Mouse (Mus musculus): ENCODE data around the gene Frmd5.
A peak's percentile ranks its signal among the peaks of the same experiment; 100 is the strongest.
"Not testable (repeated sequence)": the region's sequence is repeated elsewhere in the genome, so short reads cannot be mapped to it uniquely, and the experiment has no call there.

Gene Frmd5

DNA sequence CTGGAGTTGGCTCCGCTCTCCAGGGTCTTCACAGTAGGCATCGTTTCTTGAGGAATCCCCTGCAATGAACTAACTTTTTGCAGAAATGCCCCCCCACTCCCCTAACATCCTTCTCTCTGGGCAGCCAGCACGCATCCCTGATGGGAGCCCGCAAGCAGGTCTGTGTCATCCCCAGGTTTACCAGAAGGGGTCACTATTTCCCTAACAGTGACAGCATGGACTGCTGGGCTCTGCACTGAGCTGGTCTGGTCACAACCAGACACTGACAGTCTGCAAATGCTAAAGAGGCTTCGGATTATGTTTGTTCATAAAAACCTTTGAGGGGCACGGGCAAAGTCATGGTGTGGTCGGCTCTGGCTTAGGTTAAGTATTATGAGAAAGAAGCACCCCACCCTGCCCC is 235.1 kb downstream of the Frmd5 start:
- peak; percentile 71 to 87 for DNase-seq (ENCODE audit: low spot score in 2 of 2)

DNA sequence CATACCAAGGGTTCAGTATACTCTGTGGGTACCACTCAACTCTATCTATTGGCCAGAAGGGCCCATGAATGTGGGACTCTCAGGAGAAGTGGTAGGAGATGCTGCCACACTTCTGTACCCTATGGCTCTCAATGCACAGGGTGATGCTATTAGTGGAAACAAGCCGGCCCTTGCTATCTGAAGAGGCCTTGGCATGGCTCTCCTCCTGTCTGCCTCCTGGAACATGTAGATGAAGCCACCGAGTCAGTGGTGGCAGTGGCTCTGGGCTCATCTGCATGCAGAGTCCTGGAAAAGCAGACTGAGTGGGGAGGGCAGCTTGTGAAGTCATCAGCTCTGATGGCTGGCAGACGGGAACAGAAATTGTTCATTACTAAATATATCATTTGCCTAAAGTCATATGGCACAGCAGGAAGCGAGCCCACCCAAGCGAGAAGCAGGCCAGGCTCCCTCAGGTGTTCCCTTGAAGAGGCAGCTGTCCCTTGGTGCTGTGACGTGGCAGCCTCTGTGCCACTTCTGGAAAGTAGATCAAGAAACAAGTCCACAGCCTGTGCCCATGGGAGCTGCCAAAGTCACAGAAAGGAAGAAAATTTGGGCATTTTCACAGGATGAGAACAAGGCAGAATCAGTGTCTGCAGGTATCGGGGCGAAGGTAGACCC is 235.8 kb downstream of the Frmd5 start:
- no peak for DNase-seq (ENCODE audit: low spot score in 2 of 2)

DNA sequence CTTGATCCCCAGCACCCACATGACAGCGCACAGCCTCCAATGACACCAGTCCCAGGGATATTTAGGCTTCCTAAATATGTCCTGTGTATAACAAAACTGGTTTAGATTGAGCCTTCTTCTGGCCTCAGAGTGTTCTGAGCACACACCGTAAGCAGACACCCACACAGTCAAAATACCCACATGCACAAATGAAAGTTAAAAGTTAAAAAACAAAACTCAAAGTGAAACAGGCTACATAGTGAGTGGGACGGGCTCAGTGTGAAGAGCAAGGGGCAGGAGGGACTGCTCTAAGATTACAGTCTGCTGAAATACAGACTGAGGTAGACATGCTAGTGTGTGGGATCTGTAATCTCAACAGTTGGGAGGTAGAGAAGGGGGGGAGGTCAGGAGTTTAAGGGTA is 236.8 kb downstream of the Frmd5 start:
- no peak for DNase-seq (ENCODE audit: low spot score in 2 of 2)

DNA sequence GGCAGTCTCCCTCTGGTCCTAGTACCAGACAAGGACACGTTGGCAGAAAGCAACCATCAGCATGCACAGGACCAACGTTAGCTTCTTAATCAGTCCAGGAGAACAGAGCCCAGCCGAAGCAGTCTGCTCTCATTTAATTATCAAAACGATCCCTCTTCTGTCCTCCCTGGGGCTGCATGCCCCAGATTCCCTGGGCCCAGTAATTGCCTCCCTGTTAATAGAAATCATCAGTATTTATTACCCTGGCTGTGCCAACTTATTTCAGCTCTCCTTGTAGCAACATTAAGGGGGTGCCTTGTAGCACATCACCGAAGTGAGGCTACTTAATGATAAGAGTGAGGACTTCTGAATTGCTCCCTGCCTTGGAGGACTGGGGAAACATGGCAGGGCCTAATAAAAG is 241.0 kb downstream of the Frmd5 start:
- DNase-seq (ENCODE audit: low spot score in 2 of 2) = no peak

DNA sequence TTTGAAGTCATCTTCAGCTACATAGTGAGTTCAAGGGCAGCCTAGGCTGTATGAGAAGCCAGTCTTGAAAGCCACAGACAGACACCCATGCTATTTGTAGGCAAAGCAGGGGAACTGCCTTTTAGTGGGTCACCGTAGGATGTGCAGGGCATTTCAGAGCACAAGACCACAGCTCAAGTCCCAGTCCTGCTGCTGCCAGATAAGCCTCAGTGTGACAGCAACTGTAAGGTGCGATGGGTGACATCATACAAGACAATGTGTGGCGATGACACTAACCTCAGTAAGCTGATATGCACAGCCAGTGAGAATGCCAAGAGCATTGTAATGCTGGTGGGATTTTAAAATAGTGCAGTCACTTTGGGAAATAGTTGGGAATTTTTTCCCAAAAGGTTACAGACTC is 243.8 kb downstream of the Frmd5 start:
- no peak for DNase-seq (ENCODE audit: low spot score in 2 of 2)

DNA sequence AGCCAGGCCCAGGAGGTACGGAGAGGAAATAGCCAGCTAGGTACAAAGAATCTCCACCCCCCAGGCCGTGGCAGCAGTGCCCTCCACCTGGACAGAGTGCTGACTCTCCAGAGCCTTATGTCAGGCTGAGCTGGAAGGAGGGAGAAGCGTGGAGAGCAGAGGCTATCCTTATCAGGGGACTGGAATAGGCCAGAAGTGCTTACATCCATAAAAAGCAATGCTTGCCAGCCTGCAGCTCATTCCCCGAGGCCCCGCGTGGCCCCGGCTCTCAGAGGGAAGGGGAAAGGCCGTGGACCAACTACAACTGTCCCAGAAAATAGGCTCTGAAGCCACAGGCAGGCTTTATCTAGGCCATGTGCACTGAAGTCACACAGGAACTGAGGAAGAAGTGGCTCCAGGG is 255.6 kb downstream of the Frmd5 start:
- DNase-seq (ENCODE audit: low spot score in 2 of 2) = no peak

DNA sequence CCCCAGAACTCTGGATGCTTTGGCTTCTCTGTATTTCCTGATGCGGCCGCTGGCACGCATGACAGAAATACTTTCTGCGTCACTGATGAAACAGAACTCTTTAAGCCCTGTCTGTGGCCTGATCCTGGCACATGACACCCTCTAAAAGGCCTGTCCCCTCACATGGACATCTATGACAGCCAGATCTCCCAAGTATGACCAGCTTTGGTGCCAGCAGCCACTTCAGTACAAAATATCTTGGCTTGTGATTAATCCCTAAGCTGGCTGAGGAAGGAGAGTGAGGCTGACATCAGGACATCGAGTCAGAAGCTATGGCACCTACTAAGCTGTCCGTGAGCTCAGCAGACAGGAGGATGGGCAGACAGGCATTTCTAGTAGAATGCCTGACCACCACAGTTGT is 257.3 kb downstream of the Frmd5 start:
- no peak for DNase-seq (ENCODE audit: low spot score in 2 of 2)

DNA sequence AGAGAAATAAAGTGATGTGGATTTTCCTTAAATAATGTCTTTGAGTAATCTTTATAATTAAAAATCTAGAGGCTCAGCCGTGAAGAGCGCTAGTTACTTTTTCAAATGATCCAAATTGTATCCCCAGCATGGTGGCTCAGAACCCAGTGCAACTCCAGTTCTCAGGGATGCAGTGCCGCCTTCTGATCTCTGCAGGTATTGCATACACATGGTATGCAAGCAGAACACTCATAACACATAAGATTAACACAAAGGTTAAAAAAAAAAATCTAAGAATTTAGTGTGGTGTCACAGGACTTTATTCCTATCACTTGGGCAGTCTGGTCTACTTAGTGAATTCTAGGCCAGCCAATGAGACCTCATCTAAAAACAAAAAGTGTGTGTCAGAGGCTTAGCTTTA is 262.1 kb downstream of the Frmd5 start:
- DNase-seq (ENCODE audit: low spot score in 2 of 2) = no peak

DNA sequence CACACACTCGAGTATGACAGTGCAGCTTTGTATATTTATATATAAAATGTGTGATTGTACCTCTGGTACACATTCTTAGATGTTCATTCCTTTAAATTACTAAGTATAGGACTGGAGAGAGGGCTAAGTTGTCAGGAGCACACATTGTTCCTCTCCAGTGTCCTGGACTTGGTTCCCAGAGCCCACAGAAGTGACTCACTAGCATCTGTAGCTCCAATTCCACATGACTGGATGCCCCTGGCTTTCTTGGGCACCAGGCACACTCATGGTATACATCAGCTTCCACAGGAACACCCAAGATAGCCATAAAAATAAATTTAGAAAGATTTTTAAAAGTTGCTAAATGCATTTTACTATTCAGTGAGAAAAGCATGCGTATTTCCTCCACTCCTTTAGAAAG is 281.8 kb downstream of the Frmd5 start:
- DNase-seq (ENCODE audit: low spot score in 2 of 2) = no peak

DNA sequence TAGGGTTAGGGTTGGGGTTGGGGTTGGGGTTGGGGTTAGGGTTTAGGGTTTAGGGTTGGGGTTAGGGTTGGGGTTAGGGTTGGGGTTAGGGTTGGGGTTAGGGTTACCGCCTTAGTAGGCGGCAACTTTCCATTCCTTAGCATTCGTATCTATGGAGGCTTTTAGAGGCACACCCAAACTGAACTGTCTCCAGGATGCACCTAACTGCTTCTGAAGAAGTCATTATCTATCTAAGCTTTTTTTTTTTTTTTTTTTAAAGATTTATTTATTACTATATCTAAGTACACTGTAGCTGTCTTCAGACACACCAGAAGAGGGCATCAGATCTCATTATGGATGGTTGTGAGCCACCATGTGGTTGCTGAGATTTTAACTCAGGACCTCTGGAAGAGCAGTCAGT is 284.1 kb downstream of the Frmd5 start:
- DNase-seq (ENCODE audit: low spot score in 2 of 2) = not testable (repeated sequence)

DNA sequence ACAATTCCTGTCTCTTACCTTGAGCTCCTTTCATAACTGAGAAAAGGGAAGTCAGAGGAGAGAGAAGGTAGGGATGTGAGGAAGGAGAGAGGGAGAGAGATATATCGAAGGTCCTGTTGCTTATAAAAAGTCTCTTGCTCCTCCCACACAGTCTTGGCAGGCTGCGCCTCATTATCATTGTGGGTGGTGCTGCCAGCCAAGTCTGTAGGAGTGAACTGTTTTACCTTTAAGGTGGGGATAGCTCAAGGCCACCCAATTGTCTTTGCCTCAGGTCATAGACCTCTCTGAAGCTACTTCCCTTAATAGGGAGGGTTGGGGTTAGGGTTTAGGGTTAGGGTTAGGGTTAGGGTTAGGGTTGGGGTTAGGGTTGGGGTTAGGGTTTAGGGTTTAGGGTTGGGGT is 284.9 kb downstream of the Frmd5 start:
- no peak for DNase-seq (ENCODE audit: low spot score in 2 of 2)

DNA sequence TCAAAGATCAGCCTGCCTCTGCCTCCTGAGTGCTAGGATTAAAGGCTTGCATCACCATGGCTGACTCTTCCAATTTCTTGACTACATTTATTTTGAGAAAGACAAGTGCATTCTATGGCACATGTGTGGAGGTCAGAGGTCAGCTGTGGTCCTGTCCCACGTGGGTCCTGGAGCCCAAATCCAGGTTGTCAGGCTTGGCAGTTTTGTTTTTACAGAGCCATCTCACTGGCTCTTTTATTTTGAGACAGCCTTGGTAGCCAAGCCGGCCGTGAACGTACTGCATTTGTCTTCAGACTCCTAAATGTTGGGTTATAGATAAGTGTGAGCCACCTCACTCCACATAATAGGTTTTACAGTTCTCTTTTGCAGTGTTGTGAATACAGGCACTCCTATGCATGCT is 288.2 kb downstream of the Frmd5 start:
- not testable (repeated sequence) for DNase-seq (ENCODE audit: low spot score in 2 of 2)

DNA sequence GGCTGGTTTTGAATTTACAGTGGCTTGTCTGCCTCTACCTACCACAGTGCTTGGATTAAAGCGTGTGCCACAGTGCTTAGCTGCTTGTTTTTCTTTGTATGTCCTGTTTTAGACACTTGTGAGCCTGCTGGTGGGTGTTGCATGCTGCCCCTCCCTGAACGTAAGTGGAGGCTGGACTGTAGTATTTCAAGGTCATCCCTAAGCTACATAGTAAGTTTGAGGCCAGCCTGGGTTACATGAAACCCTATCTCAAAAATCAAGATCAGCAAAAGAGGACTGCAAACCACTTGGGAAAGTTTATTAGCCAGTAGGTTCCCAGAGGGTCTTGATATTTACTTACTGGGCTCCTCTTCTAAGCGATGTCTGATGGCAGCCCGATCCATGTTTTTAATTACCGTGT is 288.8 kb downstream of the Frmd5 start:
- no peak for DNase-seq (ENCODE audit: low spot score in 2 of 2)

DNA sequence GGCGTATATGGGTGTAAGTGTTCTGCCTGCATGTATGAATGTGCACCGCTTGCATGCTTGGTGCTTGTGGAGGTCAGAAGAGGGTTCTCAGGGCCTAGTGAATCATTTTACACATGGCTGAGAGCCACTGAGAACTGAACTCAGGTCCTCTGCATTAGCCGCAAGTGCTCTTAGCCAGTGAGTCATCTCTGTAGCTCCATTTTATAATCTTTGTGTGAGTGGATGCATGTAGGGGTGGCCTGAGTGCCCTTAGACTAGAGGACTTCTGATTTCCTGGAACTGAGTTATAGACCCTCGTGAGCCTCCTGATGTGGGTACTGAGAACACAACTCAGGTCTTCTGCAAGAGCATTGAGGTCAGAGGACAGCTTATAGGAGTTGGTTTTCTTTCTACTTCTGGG is 292.7 kb downstream of the Frmd5 start:
- DNase-seq (ENCODE audit: low spot score in 2 of 2) = no peak

DNA sequence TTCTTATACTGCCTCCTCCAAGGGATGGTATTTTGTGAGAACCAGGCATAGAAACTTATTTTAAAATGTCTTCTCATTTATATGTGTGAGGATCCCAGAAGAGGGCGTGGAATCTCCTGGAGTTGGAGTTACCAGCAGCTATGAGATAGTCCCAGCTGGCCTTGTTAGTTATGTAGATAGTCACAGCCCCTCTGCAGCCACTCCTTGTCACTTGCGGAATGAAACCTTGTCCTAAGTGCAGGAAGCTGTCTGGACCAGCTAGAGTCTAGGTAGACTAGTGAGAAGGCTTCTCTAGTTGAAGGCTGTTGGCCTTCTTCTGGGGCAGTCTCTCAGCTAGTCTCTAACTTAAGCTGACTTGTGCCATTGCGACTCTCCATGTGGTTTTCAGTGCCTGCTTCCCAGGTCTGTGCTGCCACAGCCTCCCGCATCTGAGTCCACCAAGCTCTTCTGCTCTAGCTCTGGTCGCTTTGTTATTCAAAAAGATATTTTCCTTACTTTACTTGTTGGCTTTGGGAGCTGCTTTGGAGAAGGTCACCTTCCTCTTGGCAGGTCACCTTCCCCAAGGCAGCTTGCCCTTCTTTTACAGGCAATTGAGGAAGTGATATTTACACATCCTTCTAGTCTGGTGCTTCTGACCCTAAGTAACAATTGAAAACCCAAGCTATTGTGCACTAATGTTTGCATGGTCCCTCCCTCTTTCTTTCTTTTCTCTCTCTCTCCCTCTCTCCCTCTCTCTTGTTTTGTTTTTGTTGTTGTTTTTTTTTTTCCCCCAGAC is 293.7 kb downstream of the Frmd5 start:
- DNase-seq (ENCODE audit: low spot score in 2 of 2) = not testable (repeated sequence)

DNA sequence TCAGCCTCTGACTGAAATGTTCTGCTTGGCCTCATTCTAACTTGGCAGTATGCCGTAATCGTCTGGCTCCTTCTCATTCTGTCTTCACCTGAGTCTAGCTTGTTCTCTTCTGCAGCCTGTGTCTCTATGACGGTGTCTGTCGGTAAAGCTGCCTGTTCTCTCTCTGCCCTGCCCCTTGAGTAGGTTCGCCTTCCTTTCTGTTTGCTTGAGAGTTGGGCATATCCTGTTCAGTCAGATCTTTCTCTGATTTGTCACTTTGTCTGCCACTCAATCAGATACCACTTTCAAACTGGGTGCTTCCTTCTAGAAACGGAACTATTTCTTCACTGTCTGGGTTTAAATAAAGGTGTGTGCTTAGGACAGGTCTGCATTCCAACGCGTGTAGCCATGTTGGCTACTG is 295.5 kb downstream of the Frmd5 start:
- DNase-seq (ENCODE audit: low spot score in 2 of 2) = no peak

DNA sequence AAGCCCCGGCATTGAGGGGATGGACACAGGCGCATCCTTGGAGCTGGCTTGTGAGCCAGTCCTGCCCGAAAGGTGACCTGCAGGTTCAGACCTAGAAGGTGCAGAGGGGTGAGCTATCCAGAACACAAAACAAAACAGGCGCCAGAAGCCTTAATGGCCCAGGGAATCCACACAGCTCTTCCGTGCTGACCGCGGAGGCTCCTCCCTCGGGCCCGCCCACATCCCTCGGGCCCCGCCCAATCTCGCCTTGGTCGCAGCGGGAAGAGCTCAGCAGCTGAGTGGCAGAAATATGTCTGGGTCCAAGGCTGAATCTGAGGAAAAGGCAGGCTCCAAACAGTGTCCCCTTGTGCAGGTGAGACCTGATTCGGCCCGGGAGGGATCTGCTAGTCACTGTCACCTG is 297.3 kb downstream of the Frmd5 start:
- peak; percentile 72 to 83 for DNase-seq (ENCODE audit: low spot score in 2 of 2)

DNA sequence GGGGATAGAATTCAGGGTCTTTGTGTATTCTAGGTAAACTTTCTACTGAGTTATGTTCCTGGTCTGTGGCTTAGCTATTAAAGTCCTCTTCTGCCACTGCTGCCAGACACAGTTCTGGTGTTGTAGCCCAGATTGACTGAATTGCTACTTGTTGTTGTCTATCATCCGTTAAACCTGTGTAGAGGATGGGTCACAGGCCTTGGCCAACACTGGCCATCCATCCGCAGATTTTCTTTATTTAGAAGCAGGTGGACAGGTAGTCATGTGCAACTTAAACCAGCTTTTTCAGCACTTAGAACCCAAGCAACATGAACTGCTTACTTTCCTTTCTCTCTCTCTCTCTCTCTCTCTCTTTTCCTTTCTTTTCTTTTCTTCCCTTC is 298.9 kb downstream of the Frmd5 start:
- no peak for DNase-seq (ENCODE audit: low spot score in 2 of 2)

DNA sequence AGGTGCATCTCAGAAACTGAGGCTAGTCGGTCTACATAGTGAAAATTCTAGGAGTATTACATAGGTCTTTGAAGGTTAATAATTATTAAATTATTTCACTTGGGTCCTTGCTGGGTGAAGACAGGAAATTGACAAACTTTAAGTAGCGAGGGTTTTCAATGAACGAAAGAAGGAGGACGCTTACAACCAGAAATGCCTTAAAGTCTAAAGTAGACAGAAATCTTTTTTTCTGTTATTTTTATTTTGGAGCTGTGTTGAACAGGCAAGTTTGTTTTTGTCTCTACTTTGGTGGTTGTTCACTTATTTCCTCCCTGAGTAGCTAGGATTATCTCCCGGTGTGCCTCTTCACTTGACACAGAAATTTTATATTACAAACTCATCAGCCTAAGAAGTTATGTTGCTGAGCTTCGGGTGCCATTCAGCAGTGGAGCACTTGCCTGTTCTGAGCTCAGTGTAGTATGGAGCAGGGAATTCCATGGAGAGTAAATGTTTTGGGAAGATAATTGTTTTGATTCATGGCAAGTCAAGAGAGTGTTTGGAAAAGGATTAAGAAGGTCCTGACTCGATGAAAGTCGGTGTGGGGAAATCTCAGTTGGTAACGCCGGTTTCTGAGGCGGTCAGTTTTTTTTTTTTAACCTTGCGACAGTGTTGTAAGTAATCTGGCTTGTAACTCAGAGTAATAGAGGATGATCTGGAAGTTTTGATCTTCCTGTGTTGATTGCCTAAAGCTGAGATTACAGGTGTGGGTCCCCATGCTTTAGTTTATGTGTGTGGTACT is 299.5 kb downstream of the Frmd5 start:
- no peak for DNase-seq (ENCODE audit: low spot score in 2 of 2)

DNA sequence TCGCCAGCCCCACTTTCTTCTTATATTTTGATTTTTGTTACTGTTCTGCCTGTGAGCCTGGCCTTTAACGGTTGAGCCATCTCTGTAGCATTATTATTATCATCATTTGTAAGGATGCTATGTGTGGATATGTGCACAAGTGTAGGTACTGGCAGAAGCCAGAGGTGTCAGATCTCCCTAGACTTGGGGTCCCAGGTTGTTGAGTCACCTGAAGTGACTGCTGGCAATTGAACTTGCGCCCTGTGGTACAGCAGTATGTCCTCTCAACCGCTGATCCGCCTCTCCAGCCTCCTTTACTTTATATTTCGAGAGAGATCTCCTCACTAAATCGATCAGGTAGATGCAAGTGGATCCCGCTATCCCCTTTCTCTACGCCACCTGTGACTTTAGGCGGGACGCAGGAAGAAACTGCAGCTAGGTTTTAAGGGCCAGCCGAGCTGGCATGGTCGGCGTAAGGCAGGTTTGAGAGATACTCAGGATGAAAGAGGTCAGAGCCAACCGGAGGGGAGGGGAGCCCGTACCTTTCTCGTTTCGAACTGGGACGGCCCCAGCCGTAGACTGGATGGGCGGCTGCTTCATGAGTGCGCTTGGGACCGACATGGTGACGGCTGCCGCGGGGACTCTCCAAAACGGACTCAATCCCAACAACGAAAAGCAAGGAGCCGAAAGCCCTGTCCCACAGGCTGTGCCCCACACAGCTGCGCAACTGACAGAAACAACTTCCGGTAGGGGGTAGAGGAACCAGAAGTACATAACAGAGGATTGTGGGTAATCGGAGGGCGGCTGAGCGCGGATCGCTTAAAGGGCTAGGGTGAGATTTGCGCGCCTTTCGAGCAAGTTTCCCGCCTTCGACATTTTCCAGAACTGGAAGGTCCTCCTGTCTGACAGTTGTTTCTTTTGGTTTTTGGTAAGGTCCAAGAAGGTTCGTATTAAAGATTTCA is 300.7 kb downstream of the Frmd5 start, which contains the start of the genes Mfap1a and Wdr76:
TSS of gene Mfap1a (minus strand) at position 724 of the 941 bp plus-strand sequence.
TSS of gene Wdr76 (plus strand) at position 782 of the 941 bp plus-strand sequence.
- DNase-seq (ENCODE audit: low spot score in 2 of 2) = peak; percentile 84 to 90

DNA sequence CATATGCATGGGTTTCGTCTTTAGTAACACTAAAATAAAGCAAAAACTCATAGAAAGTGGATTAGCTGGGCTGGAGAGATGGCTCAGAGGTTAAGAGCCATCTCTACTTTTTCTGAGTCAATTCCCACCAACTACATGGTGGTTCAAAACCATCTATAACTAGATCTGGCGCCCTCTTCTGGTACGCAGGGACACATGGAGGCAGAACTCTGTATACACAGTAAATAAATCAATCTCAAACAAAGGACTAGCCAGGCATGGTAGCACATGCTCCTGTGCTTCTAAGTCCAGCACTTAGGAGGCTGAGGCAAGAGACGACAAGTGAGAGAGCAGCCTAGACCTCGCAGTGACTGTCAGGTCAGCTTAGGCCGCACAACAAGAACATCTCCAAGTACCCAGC is 305.3 kb downstream of the Frmd5 start:
- DNase-seq (ENCODE audit: low spot score in 2 of 2) = not testable (repeated sequence)

All from spleen, postnatal 4 days (tissue).